In the genomic region with DNA sequence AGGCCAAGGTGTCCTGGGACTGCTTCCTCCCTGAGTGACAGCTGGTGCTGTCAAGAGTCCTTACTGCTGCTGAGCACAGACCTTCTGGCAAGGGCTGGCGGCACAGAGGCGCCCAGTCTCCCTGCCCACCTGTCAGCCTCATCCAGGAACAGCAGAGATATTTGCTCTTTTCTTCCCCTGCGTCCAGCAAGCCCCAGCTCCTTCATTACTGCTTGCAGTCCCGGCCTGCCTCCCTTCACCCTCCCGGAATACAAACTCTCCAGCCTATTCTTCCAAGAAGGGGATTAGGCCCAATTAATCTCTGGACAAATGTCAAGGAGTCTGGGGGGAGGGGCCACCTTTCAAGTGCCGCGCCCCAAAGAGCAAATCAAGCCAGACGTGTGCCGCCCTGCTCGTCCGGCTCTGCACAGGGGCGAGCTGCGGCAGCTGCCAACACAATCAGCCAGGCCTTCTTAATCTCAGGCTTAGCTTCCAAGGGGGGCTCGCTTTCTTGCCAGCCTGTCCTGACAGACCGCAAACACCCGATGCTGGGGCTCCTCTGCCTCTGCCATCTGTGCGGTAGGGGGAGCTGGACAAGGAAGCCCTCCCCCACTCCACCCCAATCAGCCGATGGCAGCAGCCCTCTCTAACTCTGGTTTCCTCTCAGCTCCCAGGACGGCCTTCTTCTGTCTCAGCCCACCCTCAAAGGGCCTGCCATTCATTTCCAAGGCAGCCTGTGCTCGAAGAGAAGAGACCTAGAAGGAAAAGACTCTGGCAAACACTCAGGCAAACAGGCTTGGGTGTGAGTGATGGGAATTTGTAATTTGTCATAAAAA, we compare ENCODE assay signal across 8 mouse cellular contexts.
DNase-seq lines count a peak whose midpoint lies in the region; ATAC-seq and TF ChIP-seq lines count a peak whose summit lies in the region.

No protein-coding gene starts in this region.

- no peaks in the 10 kb centered on the region for H3K36me3 ChIP-seq in lung, postnatal 0 days (ENCODE audit: insufficient read depth, low read length)

- no peaks in the 10 kb centered on the region for H3K9me3 ChIP-seq in lung, postnatal 0 days (ENCODE audit: low read length)

- DNase-seq in NIH3T3 (ENCODE audit: low read depth) (peak; percentile 79), MN1 (ENCODE audit: low spot score) (no peak)
- peak; percentile 98 for DNase-seq in brain, embryonic 14.5 days (ENCODE audit: low read depth)
- peak; percentile 37 to 53 for DNase-seq in heart, postnatal 14 days
- DNase-seq in layer of hippocampus, postnatal 10 days (ENCODE audit: low spot score in 2 of 2): peak; percentile 71
- DNase-seq in lung, postnatal 0 days (ENCODE audit: low spot score): peak; percentile 52
- DNase-seq in retina, adult 2 months (ENCODE audit: low read depth, low spot score): peak; percentile 32

- no peak overlapping the region for H3K4me3 ChIP-seq in lung, postnatal 0 days (ENCODE audit: low read depth, low read length)

- TF ChIP-seq CTCF in brain, embryonic 14.5 days (IDR thresholded peaks at IDR 0.05; ENCODE audit: borderline replicate concordance, extremely low read depth, insufficient read depth, insufficient read length): peak; percentile 17; the same call in 1 of the 2 replicates
- no peak; the same call in 1 of the 2 replicates for TF ChIP-seq CTCF in lung, postnatal 0 days (IDR thresholded peaks at IDR 0.05)

- 0 out of 2 replicates have a peak overlapping the region, but pooled peaks have one; percentile 24 for H3K9ac ChIP-seq in lung, postnatal 0 days (replicated peaks; ENCODE audit: low read depth)

- peak overlapping the region; percentile 48 for H3K4me2 ChIP-seq in lung, postnatal 0 days (replicated peaks; ENCODE audit: low read depth, low read length)

- ATAC-seq in erythroblast, adult 5-6 weeks (replicated peaks; ENCODE audit: low FRiP score, poor library complexity, severe bottlenecking): peak; percentile 56
- peak; percentile 83 for ATAC-seq in lung, postnatal 0 days

- no peak for TF ChIP-seq POLR2A in brain, embryonic 14.5 days (IDR thresholded peaks at IDR 0.05; ENCODE audit: borderline replicate concordance, extremely low read depth, insufficient read depth, insufficient read length, poor library complexity, severe bottlenecking)

- peaks cover 10% of the 10 kb centered on the region; the same call in 1 of the 2 replicates for H3K4me1 ChIP-seq in lung, postnatal 0 days (ENCODE audit: insufficient read depth, low read depth, low read length)

- H3K27me3 ChIP-seq in lung, postnatal 0 days (replicated peaks; ENCODE audit: insufficient read depth, low read length): no peaks in the 10 kb centered on the region

- no peak for TF ChIP-seq EP300 in lung, postnatal 0 days (IDR thresholded peaks at IDR 0.05)

- 4% methylated on average over 20 of the region's 20 CpGs for WGBS in lung, postnatal 0 days

- intact Hi-C loops in heart, postnatal 14 days (cut with DNase I): no loop called here

- H3K27ac ChIP-seq in lung, postnatal 0 days (ENCODE audit: low read length): no peak overlapping the region
